Mouse (Mus musculus): Measurements from ENCODE around the gene Pdx1. TPM values are rescaled to one million over a fixed set of nuclear protein-coding genes. Genes with fewer than 3 reads are reported as not detected.

Gene Pdx1
- total RNA-seq, 2 experiments from 2014 or later, result not detected

DNA sequence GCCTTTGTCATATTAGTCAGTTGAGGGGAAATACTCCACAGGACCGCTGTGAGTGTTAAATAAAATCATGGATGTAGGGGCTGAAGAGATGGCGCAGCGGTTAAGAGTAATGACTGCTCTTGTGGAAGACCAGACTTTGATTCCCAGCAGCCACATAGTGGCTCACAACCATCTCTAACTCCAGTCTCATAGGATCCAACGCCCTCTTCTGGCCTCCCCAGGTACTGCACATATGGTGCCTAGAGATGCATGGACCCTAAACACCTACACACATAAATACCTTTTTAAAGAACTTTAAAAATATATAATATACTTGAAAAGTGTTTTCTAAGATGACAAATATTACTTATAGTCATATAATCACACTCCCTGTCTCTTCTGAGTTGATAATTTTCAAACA is 14.6 kb downstream of the Pdx1 start:
- DNase-seq, result no peak

DNA sequence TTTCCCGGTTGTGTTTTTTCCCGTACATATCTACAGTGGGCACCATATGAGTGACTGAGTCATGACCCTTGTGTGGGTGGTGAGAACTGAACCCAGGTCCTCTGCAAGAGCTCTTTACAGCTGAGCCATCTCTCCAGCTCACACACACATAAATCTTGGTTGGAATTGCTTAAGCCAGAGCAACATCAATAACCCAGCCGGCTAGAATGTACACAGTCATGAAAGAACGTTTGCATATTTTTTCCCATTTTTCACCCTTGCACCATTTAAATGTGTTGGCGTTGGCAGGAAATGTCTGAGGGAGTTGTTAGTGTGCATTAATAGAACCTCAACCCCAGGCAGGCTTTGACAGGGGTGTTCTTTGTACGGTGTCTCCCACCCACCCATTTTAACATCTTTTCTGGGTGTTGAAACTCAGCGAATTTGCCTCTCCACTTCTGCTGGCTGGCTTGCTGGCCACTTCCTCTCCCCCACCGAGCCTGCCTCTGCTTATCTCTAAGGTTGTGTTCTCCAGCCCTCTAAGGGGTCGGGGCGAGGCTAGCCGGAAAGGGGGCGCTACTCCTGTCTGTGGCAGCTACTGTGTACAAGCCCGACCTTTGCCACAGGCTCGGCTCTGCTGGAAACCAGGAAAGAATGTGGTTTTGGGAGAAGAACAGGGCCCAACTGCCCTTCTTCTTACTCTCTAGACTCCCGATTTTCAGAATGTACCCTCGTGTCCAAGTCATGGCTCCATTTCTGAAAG is 22.2 kb downstream of the Pdx1 start:
- DNase-seq, result no peak

DNA sequence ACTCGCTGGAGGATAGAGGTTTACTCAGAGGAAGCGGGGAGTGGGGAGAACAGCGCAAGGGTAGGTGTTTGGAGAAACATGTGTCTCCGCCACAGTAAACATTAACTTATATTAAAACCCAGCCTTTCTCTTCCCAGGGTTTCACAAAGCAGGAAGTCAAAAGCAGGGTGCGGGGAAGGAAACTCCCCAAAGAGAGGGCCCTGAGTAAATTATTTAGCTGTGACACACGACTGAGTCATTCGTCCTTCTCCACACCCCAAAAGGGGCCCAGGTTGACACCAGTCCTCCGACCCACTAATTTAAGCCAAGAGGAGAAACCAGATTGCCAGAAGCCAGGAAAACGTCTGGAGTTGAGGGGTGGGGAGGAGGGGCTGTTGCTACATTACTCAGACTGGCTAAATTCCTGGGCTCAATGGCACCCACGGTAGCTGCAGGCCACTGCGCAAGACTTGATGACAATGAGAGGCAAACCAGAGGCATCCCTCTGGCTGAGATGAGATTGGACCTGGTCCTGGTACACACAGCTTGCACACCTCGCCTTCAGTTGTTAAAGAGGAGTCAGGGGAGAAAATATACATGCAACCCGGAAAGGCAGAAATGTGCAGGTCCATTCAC is 22.9 kb downstream of the Pdx1 start:
- no peak for DNase-seq

DNA sequence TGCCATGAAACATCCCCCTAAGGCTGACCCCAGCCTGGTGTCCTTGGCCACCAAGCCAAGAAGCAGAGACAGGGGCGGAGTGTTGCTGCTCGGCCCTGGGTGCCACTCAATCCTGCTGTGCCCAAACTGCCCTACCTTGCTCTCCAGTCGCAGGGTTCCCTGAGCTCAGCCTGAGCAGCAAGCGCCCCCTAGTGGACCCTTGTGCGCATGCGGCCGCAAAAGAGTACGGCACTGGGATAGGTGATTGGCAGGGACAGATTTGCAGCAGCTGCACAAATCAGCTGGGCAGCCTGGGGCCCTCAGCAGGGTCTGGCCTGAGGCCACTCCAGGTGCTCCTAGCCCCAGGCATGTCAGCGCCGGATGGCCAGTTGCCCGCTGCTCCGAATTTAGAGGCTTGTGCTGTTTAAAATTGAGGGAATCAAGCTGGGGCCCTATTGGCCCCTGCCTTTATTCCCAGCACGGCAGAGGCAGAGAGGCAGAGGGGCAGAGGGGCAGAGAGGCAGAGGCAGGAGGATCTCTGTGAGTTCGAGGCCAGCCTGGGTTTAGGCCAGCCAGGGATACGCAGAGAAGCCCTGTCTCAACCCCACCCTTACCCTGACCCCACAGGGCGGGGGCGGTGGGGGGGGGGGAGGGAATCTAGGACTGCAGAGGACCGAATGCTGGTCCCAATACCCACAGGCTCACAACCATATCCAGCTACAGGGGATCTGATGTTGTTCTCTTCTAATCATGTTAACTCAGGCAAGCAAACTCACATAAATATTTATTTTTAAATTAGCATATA is 23.6 kb downstream of the Pdx1 start:
- DNase-seq, result peak; percentile 20 to 61

DNA sequence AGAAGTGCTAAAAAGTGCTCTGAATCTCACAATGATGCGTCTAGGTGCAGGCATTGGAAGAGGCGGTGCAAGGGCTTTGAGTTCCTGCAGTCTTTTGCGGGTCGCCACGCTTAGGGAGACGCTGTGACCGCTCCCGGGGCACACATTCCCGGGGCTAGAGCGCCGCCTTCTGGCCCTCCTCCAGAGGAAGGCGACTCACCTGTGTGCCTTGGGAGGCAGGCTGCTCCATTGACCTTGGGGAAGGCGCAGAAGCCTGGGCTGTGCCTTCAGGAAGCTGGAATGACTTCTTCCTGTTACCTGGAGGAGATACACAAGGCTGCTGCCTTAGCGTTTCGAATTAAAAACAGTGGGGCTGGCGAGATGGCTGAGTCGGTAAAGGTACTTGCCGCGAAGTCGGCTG is 24.4 kb downstream of the Pdx1 start:
- no peak for DNase-seq

DNA sequence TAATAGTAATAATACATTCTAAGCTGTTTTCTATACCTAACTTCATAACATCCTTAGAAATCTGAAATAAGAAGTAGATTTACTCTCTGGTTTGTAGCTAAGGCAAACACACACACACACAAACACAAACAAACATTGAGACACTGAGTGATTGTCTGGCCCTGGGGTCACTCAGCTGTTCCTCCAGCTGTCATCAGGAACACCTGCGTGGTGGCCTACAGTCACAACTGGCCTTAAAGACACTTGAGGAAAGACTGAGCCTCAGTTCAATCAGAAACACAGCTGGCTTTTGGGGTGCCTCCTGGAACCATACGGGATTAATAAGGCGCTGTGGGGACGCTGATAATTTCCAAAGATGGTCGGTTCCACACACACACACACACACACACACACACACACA is 27.5 kb downstream of the Pdx1 start:
- DNase-seq, result no peak

DNA sequence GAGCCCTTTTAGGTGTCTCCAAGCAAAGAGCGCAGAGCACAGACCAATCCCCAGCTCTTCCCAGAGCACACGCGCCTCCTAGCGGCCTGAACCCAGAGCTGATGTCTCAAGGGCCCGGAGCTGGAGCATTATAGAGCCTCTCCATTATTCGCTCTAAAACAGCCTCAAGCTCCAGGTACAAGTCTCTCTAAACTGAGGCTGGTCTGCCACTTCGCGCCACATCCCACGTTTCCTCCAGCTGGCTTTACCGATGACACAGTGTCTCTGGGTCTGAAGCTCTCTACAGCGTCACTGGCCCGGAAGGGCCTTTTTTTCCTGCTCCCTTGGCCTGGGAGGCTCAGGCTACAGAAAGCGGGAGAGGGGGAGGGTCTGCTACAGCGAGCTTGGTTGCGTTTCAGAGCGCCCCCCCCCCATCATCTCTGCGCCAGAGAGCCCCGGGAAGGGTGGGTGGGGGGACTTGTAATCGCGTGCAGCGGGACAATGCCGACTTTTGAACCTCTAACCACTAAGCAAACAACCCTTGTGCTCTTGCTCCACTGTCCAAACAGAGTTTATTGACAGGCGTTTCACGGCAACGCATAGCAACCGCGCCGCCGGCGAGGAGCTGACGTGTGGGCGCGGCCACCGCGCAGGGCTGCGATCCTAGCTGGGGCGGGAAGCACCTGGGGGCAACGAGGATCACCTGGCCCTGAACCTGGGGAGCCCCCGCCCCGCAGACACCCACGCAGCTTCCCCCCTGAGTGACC is 29.7 kb downstream of the Pdx1 start:
- peak in 1 of 2 experiments; percentile 41 for DNase-seq

DNA sequence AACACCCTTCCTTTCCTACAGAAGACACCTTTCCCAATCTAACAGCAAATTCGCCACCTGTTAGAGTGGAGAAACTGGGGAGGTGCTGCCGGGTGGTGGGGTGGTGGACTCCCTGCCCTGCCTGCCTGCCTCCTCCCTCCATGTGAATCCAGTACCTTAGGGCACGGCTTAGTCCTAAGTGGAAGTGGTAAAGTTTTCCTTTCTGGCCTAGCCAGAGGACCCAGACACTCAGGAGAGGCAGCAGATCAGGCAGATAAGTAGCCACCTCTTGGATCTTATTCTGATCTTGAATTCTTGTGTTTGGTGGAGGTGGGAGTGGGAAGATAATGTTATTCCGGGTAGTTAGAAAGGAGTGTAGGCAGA is 30.2 kb downstream of the Pdx1 start:
- no peak for DNase-seq

DNA sequence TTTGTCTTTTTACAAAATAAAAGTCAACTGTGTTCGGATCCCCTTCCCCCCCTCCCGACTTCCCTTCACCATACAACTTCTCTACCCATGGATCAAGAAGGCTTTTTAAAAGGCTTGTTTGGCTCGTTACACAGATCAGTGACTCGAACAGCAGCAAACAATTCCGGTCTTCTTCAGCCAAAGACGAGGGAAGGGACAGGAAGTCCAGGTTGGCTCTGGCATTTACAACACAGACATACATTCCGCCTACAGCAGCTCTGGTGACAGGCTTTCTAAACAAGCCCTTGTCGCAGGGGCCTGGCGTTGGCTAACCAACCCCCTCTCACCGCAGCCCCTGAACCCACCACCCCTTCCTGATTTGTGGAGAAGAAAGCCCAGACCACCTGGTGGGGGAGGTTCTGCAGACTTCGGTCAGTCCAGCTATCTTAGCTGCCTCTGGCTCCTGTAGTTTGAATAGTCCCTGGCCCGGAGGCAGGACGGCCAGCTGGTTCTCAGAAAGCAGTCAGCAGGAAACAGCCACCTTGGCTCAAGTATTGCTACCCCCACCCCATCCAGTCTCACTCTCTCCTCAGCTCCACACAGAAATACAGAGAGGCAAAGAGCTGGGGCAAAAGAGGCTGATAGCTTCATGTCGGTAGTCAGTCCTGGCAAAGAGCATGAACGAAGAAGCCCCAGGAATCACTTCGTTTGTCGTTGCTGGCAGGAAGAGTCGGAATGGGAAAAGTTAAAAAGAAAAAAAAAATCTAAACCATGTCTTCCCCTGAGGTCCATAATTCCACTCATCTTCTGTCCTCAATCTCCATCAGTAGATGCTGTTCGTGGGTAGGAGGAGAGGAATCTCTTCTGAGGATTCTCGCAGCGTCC is 31.4 kb downstream of the Pdx1 start:
- no peak for DNase-seq

DNA sequence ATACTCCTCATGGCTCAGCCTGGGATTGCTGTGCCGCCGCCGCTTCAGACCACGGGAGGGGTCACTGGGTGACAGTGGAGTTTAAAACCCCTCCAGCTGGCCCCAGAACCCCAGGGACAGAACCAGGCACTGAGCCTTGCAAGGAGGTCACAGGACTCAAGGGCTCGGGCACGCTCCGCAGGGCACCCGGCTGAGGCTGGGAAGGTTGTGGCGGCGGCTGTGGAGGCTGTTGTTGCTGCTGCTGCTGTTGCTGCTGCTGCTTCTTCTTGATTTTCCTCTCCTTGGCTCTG is 32.0 kb downstream of the Pdx1 start:
- DNase-seq, result no peak

DNA sequence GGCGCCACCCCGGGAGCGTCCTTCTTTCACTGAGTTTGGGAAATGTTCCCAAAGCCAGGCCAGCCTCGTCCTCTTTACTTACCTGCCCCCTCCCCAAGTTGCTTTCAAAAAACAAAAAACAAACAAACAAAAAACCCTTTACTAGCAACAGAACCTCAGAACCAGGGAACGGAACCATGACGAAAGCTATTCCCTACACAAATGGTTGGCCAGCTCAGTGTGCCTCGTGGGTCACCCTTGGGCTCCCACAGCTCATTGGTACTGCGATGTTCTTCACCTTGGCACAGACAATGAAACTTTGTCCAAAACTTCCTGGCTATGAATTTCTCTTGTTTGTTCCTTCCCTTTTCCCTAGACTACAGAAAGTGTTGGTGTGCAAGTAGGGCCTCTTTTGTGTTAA is 32.4 kb downstream of the Pdx1 start:
- no peak for DNase-seq

DNA sequence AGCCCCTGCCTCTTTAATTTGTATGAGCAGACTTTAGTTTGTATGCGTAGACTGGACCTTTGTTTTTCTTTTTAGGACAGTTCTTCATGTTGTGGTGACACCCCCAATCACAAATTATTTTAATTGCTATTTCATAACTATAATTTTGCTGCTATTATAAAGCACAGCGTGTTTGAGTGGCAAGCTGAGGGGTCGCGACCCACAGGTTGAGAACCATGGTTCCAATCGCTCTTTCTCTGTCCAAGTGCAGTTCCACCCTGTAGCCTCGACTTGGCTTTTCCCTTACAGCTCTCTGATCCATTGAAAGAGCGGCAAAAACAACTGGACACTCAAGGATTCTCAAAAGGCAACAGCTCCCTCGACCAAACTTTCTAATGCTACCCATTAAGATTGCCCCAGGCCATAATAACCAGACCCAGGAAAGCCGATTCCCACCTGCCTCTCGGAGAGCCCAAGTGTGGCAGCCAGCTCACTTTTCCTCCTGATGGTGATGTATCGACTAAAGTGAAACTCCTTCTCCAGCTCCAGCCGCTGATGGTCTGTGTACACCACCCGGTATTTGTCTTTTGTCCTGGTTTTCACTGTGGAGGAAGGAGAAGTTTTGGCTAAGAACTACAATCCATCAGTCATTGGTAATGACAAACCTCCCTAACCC is 33.1 kb downstream of the Pdx1 start:
- no peak for DNase-seq

DNA sequence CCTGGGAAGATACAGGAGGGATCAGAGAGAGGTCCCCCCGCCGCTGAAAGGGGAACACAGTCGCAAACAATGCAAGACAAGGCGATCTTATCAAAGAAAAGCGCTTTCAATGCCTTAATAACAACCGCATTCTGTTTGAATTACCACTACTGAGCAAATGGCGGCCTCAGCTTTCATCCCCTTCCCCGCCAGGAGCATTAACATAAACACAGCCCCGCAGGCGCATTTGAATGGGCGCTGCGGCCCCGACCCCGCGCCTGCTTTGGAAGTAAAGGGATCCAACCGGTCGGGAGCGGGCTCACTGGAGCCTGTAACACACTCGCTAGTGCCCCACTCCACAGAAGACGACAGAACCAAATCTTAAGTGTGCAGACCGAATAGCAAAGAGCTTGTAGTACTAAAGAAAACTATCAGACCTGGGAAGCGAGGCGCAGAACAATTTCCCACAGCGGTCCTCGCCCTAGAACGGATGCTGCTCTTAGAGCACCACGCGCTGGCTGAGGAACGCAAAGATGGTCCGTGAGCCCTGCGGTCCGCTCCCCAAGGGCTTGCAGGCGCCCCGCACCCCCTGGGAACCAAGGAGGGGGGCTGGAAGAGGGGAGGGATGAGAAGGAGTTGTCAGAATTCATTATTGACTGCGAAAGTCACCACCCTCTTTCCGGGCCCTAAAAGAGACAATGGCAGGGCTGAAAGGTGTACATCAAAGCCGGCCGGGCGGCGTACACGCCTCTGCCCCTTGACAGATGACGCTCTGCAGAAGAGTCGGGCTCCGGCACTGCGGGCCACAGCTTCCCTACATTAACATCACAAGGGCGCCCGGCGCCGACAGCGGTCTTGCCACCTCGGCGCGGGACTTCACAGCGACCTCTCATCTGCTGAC is 34.8 kb downstream of the Pdx1 start:
- no peak for DNase-seq

DNA sequence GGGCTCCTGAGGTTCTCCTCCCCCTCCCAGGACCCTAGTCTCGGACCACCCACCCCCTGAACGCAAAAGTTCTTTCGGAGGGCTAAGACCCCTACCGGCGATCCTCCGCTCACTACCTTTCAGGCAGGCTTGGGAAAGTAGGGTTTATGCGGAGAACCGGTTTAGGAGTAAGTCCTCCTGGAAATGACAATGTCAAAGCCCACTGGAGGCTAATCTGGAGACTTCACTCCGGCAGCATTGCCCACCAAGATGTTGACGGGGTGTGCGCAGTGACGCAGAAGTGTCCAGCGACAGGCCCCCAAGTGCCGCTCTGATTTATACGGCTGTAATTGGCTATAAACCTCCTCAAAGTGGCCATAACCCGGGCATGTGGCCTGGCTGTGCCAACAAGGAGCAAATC is 35.4 kb downstream of the Pdx1 start:
- DNase-seq, result no peak

DNA sequence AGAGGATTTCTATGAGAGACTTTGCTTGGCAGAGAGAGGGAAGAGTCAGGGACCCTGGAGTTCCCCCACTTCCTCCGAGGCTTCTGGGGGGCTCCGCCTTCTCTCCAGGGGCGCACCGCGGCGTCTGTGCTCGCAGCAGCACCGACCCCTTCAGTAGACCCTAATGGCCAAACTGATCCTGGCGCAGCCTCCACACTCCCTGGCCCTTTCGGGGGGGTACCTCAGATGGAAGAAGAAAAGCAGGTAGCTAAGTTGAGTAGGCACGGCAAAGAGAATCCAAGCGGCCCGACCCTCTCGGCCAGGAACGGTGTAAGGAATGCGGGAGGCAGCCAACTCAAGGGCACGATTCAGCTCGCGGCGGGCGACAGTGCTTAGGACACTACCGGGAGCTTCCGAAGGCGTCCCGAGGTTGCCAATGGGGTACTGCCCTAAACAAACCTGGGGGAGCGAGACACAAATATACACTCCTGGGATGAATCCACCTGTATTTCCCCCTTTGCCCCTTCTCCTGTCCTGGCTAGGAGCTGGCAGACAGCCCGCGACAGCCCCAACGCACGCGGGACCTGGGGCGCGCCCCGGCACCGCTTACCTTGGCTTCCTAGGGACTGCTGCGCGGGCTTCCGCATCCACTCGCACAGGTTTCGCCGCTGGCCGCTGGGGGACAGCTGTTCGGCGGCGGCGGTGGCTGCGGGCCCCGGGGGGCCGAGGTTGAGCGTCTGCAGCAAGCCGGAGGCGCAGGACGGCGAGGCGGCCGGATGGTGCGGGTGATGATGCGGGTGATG is 36.3 kb downstream of the Pdx1 start:
- no peak for DNase-seq

DNA sequence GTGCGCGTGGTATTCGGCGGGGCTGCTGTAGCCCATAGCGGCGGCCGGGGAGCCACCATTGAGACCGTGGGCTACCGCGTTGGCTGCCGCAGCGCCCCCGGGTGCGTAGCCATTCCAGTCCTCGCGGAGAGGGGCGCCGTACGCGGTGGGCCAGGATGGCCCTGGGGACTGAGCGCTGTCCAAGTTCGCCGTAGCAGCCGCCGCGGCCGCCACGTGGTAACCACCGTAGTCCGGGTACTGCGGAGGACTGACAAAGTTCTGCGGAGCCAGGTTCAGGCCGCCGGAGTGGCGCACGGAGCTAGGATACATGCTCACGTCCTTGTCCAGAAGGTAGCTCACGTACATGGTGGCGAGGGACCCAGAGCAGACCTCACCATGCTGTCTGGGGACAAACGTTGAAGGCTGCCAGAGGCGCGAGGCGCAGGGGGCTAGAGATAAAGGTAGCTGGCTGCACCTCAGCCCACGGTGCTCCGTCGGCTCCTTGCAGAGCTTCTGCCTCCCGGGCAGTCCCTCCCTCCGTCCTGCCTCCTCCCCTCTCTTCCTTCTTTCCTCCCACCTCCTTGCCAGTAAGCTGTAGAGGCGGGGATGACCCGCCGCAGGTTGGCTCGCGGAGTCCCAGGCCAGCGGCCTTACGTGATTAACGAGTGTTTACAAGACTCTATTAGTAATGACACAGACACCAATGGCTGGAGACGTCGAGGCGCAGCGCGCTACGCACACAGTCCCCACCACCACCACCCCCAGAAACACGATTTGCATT is 37.1 kb downstream of the Pdx1 start, which contains the start of gene Cdx2:
Gene Cdx2 (minus strand): TSS at position 633 of the 760 bp plus-strand sequence.
- no peak for DNase-seq

DNA sequence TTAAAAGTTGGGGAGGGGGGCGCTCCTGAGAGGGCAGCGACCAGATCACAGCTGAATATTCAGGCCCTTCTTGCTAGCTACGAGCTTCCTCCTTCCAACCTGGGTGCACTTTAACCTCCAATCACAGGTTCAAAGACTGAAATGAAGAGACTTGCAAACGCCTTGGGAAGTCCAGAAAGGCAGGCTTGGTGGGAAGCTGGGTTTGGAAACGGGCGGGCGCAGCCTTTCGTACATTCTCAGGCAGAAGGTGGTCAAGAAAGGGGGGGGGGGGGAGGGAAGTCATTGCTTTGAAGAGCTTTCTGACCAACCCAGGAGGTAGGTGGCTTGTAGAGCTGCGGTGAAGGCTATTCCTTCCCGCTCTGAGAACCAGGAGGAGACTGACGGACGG is 37.6 kb downstream of the Pdx1 start:
- no peak for DNase-seq

DNA sequence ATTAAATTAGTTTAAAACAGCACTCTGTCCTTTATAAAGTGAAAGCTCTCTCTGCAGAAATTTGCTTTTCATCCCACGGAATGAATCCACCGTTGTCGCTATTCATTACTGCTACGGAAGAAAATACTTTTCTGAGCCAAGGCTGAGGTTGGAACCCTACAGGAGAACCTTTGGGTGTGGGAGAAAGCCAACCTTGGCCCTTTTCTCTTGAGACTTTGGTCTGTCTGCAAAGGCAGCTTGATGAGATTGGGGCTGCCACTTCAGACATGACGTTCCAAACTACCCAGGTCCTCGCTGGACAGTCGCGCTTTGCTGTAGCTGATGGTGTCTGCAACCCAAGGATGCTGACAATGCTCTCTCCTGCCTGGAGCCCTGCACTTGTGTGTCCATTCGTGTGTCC is 38.7 kb downstream of the Pdx1 start:
- no peak for DNase-seq

DNA sequence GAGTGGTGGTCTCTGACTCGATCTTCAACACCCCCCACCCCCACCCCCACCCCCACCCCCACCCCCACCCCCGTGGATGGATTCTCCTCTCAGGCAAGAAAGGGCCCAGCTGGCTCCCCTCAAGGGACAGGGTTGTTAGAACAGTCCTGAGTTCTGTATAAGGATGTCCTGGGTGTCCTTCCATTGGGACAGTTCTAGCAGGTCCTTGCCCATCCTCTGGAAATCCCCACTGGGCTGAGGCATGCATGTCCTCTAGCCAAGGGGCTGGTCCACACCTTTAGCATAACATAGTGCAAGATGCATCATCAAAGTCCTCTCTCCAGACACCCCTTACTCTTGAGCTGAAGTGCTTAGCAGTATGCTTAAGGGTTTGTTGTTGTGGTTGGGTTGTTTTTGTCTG is 40.0 kb downstream of the Pdx1 start:
- DNase-seq, result no peak
